Mouse (Mus musculus): ENCODE results near the gene Klhl32. TPM values are rescaled to one million over a fixed set of nuclear protein-coding genes. Genes with fewer than 3 reads are reported as not detected.
A peak's percentile ranks its signal among the peaks of the same experiment; 100 is the strongest.

Gene Klhl32
- total RNA-seq, 2 experiments from 2014 or later = 13.4 to 15.2 TPM

- peak in 1 of 2 experiments; percentile 58 for DNase-seq (ENCODE audit: low spot score in 2 of 2)
- intact Hi-C loops (cut with DNase I) = loop anchor here (5.0 kb wide), 1 partner anchor 48 kb away; no protein-coding TSS in a partner anchor
Observed at GRCm38 (mm10) chr4:24799037-24799436, 51.9 kb downstream of the Klhl32 start.

- DNase-seq (ENCODE audit: low spot score in 2 of 2) = no peak
- intact Hi-C loops (cut with DNase I) = loop anchor here (5.0 kb wide), 1 partner anchor 49 kb away; no protein-coding TSS in a partner anchor
Observed at GRCm38 (mm10) chr4:24797868-24798267, 53.1 kb downstream of the Klhl32 start.

GRCm38 (mm10) chr4:24797280-24797679 is 53.6 kb downstream of the Klhl32 start:
- DNase-seq (ENCODE audit: low spot score in 2 of 2) = no peak
- intact Hi-C loops (cut with DNase I) = loop anchor here (5.0 kb wide), 1 partner anchor 50 kb away; no protein-coding TSS in a partner anchor

- intact Hi-C loops (cut with DNase I) = loop anchor here (5.0 kb wide), 1 partner anchor 51 kb away; no protein-coding TSS in a partner anchor
- DNase-seq (ENCODE audit: low spot score in 2 of 2) = no peak
Observed at GRCm38 (mm10) chr4:24796229-24796628, 54.7 kb downstream of the Klhl32 start.

GRCm38 (mm10) chr4:24795180-24795579 is 55.7 kb downstream of the Klhl32 start:
- no peak for DNase-seq (ENCODE audit: low spot score in 2 of 2)
- intact Hi-C loops (cut with DNase I) = loop anchor here (5.0 kb wide), 1 partner anchor 52 kb away; no protein-coding TSS in a partner anchor

- no peak for DNase-seq (ENCODE audit: low spot score in 2 of 2)
- intact Hi-C loops (cut with DNase I) = no loop called here
Observed at GRCm38 (mm10) chr4:24793726-24794345, 57.1 kb downstream of the Klhl32 start.

GRCm38 (mm10) chr4:24792416-24792981 is 58.4 kb downstream of the Klhl32 start:
- intact Hi-C loops (cut with DNase I) = no loop called here

GRCm38 (mm10) chr4:24789331-24789730 is 61.6 kb downstream of the Klhl32 start:
- no peak for DNase-seq (ENCODE audit: low spot score in 2 of 2)
- intact Hi-C loops (cut with DNase I) = no loop called here

More at GRCm38 (mm10) chr4:24792416-24792981, 58.4 kb downstream of the Klhl32 start:
- DNase-seq (ENCODE audit: low spot score in 2 of 2) = no peak

- intact Hi-C loops (cut with DNase I) = no loop called here
- DNase-seq (ENCODE audit: low spot score in 2 of 2) = no peak
Observed at GRCm38 (mm10) chr4:24785757-24786532, 65.0 kb downstream of the Klhl32 start.

GRCm38 (mm10) chr4:24765919-24766318 is 85.0 kb downstream of the Klhl32 start:
- DNase-seq (ENCODE audit: low spot score in 2 of 2) = no peak
- intact Hi-C loops (cut with DNase I) = no loop called here

- intact Hi-C loops (cut with DNase I) = no loop called here
- no peak for DNase-seq (ENCODE audit: low spot score in 2 of 2)
Observed at GRCm38 (mm10) chr4:24765469-24765868, 85.5 kb downstream of the Klhl32 start.

- intact Hi-C loops (cut with DNase I) = no loop called here
- DNase-seq (ENCODE audit: low spot score in 2 of 2) = no peak
Observed at GRCm38 (mm10) chr4:24764558-24764957, 86.4 kb downstream of the Klhl32 start.

- DNase-seq (ENCODE audit: low spot score in 2 of 2) = no peak
- intact Hi-C loops (cut with DNase I) = no loop called here
Observed at GRCm38 (mm10) chr4:24763451-24763850, 87.5 kb downstream of the Klhl32 start.

GRCm38 (mm10) chr4:24758954-24759353 is 92.0 kb downstream of the Klhl32 start:
- intact Hi-C loops (cut with DNase I) = no loop called here

GRCm38 (mm10) chr4:24752517-24753208 is 98.3 kb downstream of the Klhl32 start:
- intact Hi-C loops (cut with DNase I) = no loop called here
- peak in 1 of 2 experiments; percentile 8 for DNase-seq (ENCODE audit: low spot score in 2 of 2)

More at GRCm38 (mm10) chr4:24758954-24759353, 92.0 kb downstream of the Klhl32 start:
- DNase-seq (ENCODE audit: low spot score in 2 of 2) = peak; percentile 10 to 12

- intact Hi-C loops (cut with DNase I) = no loop called here
Observed at GRCm38 (mm10) chr4:24737080-24737479, 113.8 kb downstream of the Klhl32 start.

GRCm38 (mm10) chr4:24720834-24721233 is 130.1 kb downstream of the Klhl32 start:
- peak; percentile 21 to 52 for DNase-seq (ENCODE audit: low spot score in 2 of 2)
- intact Hi-C loops (cut with DNase I) = loop anchor here (1.0 kb wide), 1 partner anchor 176 kb away; no protein-coding TSS in a partner anchor

More at GRCm38 (mm10) chr4:24737080-24737479, 113.8 kb downstream of the Klhl32 start:
- peak; percentile 12 to 36 for DNase-seq (ENCODE audit: low spot score in 2 of 2)

- intact Hi-C loops (cut with DNase I) = loop anchor here (10.0 kb wide), 1 partner anchor 459 kb away; no protein-coding TSS in a partner anchor
- no peak for DNase-seq (ENCODE audit: low spot score in 2 of 2)
Observed at GRCm38 (mm10) chr4:24715559-24715958, 135.4 kb downstream of the Klhl32 start.

- intact Hi-C loops (cut with DNase I) = loop anchor here (10.0 kb wide), 1 partner anchor 460 kb away; no protein-coding TSS in a partner anchor
- no peak for DNase-seq (ENCODE audit: low spot score in 2 of 2)
Observed at GRCm38 (mm10) chr4:24714367-24714766, 136.6 kb downstream of the Klhl32 start.
